Mouse (Mus musculus): ENCODE data around the gene Atxn1. TPM values are rescaled to one million over a fixed set of nuclear protein-coding genes. Genes with fewer than 3 reads are reported as not detected.

Atxn1 gene
- total RNA-seq, 2 experiments from 2014 or later = 145 to 169 TPM

DNA sequence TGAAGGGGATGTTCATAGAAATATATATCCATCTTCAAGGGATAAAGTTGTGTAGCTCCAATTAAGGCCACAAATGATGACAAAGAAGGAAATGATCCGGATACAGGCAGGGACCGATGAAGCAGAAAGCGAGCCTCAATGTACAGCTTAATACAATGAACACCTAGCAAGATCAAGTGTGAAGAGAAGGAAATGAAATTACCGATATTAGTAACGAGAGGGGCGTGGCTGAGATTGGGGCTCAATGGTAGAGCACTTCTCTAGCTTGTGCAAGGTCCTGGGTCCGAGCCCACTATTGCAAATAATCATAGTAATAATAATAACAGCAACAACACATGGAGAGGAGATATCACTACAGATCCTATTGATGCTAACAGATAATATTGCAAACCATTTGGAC lies 54.5 kb downstream of the Atxn1 start:
- no peak for DNase-seq (ENCODE audit: low spot score in 2 of 2)
- intact Hi-C loops (cut with DNase I) = no loop called here

DNA sequence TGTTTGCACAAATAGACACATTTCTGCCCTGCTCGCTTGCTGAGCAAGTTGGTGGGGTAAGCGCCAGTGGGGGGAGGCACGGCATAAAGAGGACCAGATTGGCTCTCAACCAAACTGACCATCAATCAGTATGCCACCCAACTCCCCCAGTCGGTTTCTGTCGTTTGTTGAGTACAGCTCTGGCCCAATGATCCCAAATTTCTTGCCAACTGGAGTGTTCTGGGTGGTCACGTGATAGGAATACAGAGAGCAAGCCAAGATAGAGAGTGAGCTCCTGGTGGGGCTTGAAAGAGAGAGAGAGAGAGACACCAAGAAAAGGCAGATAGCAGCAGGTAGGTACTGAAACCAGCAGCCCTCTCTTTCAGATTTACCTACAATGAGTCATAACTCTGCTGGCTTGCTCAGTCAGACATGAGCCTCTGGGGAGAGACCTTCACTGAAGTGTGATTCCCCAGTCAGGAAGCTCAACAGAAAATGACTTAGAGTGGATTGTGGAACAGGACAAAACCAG lies 57.6 kb downstream of the Atxn1 start:
- peak in 1 of 2 experiments; percentile 59 for DNase-seq (ENCODE audit: low spot score in 2 of 2)
- intact Hi-C loops (cut with DNase I) = no loop called here

DNA sequence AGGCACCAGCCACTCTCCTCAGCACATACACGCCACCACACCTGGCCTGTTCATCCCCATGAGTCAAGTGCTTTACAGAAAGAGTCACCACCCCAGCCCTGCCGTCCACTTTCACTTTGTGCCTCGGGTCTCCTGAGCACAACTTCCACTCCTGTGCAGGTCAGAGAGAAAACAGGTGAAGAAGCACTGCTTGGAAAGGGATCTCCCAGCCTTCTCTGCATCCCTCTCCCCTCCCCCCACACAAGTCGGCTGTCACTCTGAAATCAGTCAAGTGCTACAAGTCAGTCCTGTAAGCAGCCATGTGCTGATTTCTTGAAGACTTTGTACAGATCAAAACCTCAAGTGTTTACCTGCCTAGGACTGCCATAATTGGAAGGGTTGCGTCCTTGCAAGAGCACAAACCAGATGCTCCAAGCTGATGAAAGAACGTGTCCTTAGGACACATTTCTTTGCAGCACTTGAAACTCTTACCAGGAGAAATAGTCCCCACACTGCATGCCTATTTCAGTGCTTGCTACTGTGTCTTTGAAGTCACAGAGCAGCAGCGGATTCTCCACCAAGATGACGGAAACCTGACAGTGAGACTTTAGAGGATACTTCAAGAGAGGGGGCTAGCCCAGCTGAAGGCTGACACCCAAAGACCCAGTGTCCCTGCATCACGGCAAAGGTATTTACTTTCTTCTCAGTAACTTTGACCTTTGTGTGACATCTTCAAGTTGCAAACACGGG lies 58.2 kb downstream of the Atxn1 start:
- intact Hi-C loops (cut with DNase I) = no loop called here
- no peak for DNase-seq (ENCODE audit: low spot score in 2 of 2)

DNA sequence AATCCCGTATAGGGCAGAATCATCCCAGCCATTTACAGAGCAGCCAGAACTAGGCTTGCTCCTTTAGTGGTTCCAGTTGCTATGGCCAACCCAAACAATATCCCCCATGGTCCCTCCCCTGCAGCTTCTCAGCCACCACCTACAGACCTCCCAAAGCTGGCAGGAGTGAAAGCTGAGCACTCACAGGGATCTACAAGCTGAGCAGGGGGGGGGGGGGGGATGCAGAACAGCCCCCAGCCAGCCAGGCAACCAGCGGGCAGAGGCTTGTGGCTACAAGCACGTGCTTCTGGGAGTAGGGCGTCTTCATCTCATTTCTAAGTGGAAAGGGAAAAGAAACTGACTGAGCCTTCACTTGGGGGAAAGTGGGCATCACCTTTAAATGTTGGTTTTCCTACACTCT lies 59.9 kb downstream of the Atxn1 start:
- DNase-seq (ENCODE audit: low spot score in 2 of 2) = no peak
- intact Hi-C loops (cut with DNase I) = no loop called here

DNA sequence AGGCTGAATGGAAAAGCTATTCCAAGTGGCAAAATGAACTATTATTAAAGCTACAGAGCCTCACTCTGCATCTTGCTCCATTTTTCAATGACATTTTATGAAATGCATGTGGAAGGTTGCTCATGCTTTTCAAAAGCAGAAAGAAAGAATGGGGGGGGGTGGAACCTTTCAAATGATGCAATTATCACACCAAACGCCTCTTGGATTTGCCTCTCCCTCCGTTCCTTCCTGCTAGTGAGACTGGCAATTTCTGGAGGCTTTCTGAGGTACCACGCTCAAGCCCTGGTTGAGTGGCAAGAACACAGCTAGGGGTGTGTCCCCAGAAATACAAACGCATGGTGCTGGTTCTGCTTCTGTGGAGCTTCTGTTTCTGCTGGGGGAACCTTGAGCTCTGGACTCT lies 60.4 kb downstream of the Atxn1 start:
- no peak for DNase-seq (ENCODE audit: low spot score in 2 of 2)
- intact Hi-C loops (cut with DNase I) = no loop called here

DNA sequence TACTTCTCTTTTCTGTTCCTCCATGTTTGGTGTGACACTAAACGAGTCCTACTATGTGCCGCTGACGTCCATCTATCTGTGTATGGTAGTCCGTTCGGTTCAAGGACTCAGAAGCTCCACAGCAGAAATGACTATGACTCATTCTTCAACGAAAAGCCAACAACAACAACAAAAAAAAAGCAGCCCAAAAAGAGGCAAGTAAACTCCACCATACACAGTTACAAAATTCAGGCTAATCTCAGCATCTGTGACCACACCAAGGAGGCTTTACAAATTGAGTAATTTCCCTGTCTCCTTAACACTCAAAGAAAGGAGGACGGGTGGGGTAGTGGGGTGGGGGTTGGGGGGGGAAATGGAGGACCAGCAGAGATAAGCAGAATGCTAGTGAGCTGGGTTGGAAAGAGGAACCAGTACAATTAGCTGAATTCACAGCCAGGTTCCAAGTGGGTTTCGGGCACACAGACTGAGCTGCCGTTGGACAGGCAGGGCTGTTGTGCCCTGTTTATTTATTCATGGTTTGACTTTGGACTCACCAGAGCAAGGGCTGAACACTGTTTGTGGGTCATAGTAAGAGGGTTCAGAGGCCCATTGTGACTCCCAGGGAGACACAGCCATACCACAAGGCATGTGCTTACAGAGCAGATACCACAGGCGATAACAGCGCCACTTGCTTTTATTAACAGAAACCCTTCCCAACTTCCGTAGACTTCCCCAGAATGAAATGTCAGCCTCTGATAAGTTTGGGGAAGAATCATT lies 61.1 kb downstream of the Atxn1 start:
- intact Hi-C loops (cut with DNase I) = no loop called here

DNA sequence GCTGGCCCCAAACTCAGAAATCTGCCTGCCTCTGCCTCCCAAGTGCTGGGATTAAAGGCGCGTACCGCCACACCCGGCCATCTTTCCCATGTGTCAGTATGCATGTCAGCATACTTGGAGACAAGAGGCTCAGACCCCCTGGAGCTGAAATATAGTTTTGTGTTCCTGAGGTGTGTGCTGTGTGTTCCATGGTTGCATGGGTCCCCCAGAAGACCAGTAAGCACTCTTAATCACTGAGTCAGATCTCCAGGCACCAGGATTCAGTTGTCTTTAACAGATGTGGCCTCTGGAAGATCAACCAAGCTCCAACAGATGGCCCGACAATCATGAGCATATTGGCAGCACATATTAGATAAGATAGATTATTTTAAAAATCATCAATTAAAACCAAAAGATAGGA lies 62.4 kb downstream of the Atxn1 start:
- intact Hi-C loops (cut with DNase I) = no loop called here
- DNase-seq (ENCODE audit: low spot score in 2 of 2) = no peak

More for the DNA sequence above, 61.1 kb downstream of the Atxn1 start:
- DNase-seq (ENCODE audit: low spot score in 2 of 2) = no peak

DNA sequence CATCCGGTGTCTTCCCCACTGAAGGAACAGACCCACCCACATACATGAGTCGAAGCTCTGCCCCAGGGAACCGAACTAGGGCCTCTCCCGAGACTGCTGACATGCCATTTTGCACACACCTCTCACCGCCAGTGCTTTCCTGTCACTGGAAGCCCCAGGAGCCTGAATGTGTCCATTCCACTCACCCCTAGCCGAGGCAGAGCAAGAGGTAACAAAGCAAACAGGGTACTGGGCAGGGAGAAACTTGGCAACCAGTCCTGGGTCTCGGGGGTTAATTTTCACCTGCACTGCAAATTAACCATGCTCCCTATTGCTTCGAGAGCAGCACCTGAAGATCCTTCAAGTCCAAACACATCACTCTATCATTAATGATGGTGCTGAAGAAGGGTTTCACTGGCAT lies 64.0 kb downstream of the Atxn1 start:
- intact Hi-C loops (cut with DNase I) = no loop called here
- no peak for DNase-seq (ENCODE audit: low spot score in 2 of 2)

DNA sequence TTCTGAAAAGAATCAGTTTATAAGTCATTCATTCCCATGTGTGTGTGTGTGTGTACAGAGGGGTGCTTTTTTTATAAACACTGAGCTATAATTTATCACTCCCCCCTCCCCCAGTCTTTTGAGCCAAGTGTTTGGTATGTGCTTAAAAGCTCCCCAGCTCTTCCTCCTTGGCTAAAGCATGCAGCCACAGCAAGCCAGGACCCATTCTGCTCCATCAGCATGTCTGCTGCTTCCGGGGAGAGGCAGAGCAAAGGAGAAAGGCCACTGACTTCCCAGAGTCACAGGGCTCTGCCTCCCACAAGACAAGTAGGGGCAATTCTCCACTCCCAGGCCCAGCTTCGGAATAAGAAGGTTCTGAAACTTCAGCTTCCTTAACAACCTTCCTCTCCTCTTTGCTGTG lies 67.2 kb downstream of the Atxn1 start:
- no peak for DNase-seq (ENCODE audit: low spot score in 2 of 2)
- intact Hi-C loops (cut with DNase I) = no loop called here

DNA sequence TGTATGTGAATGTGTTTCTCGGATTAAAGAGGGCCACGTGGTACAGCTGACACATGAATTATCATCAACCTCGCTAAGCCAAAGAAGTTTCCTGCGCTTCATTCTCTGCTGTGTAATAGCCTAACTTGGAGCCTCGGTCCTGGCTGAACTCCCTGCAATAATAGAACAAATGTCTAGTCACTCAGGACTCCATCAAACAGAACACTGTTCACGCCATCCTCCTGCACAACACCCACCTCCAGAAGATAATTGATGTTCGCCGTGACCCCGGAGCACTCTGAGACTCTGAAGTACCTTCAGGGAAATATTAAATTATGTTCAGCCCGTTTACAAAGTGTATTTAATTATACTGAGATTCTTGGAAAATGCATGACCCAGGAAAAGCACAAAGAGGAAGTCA lies 70.0 kb downstream of the Atxn1 start:
- no peak for DNase-seq (ENCODE audit: low spot score in 2 of 2)
- intact Hi-C loops (cut with DNase I) = no loop called here

DNA sequence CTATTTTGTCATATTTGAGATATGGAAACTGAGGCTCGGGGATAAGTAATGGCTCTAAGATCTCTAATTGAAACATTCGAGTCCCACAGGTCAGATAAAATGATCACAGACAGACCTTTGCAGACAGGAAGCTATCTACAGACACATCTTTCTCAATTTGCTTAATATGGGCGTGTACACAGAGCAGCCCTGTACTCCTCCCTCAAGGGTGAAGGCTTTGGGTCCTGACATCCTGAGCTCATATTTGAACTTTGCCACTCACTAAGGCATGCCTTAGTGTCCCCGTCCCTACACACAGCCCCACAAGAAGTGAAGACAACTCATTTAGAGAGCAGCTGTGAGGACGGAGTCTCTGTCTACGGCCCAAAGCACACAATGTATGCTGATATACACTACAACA lies 70.6 kb downstream of the Atxn1 start:
- no peak for DNase-seq (ENCODE audit: low spot score in 2 of 2)
- intact Hi-C loops (cut with DNase I) = no loop called here

DNA sequence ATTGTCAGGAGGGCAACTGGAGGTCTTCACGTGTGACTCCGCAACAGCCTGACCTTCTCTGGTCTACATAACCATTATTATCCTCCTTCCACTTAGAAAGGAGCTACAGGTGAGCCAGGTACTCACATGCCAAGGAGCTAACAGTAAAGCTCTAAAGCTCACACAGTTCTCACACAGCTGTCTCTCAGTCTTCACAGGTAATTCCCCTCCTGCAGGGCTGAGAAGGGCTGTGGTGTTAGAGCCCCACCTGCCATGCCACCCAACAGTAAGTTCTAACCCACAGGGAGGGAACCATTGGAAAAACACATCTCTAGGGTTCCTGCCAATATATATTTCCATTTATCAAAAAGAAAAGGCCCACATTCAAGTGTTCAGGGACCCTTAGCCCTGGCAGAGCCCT lies 73.7 kb downstream of the Atxn1 start:
- no peak for DNase-seq (ENCODE audit: low spot score in 2 of 2)
- intact Hi-C loops (cut with DNase I) = no loop called here

DNA sequence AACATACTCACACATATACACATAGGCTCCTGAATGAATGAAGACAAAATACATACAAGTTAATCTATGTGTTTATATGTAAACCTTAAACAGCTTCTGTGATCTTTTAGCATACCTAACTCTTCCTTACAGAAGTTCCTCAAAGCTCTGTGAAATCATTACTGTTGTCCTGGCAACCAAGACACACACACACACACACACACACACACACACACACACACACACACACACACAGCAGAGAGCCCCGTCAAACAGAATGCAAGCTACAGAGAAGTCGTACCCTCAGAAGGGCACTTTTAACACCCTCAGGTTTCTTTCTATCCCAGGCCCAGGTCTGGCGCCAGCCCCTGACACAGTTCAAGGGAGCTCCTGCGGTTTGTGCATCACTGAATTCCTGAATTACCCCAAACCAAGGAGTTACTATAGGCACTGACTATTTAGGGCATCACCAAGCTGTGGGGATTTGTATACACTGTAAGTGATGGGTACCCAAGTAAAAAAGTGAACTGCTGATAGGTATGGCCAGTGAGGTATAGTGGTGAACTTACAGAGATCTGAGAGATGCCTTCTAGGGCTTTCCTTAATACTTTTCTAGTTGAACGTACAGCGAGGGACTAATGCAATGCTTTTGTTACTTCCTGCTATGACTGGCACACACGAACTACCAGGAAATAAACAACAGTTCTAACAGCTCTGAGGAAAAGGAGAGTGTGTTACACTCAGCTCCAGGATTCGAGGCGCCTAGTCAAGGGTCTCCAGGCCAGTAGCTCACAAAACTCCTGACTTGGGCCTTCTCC lies 75.7 kb downstream of the Atxn1 start:
- DNase-seq (ENCODE audit: low spot score in 2 of 2) = no peak
- intact Hi-C loops (cut with DNase I) = no loop called here

DNA sequence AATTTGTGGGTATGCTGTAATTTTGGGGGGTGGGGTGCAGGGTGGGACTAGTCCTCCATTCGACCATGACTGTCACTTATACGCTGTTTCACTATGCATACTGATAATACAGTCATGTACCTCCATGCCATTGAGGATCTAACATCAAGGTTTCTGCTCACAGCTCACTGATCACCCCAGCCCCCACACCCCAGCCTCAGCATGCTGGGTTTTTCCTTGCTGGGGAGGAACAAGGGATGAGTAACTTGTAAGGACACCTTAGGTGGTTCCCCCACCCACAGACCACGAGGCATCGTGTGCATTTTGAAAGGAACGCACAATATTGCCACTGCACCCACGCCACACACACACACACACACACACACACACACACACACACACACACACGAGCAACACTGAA lies 79.9 kb downstream of the Atxn1 start:
- intact Hi-C loops (cut with DNase I) = no loop called here
- peak in 1 of 2 experiments; percentile 46 for DNase-seq (ENCODE audit: low spot score in 2 of 2)

DNA sequence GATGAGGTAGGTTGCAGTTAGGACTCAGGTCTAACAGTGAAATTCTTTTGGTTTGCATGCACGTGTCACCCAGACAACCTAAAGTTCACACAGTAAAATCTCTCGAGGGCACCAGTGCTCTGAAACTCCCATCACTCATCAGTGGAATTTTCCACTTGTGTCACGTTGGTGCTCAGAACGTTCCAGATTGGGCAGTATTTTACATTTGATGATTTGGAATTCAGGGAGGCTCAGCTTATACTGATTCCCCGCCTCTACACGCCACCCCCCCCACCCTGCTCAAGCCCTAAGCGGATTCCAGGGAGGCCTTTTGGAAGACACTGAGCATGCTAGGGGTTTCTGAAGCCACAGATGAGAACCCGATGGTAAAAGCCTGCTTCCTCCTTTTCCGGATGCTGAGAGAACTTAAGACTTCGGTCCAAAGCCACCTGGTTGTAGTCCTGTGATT lies 81.0 kb downstream of the Atxn1 start:
- no peak for DNase-seq (ENCODE audit: low spot score in 2 of 2)
- intact Hi-C loops (cut with DNase I) = no loop called here

DNA sequence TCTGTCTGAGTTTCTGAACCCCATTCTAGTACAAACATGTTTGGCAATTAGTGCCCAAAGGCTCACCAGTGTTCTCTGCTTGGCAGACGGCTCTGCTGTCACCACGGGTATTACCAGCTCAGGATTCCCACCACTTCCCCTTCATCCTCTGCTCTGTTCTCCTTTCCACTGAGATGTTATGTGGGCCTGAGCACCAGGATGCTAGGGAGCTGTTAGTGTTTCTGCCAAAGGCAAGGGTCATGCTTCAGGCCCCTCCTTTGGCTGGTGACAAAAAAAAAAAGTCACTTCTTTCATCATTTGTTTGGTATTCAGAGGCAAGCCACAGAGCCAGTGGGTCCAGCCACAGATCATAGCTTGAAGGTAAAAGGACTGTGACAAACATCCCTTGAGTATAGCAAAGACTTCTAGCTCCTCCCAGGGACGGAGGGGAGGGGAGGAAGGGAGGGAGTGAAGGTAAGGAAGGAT lies 81.8 kb downstream of the Atxn1 start:
- DNase-seq (ENCODE audit: low spot score in 2 of 2) = no peak
- intact Hi-C loops (cut with DNase I) = no loop called here

DNA sequence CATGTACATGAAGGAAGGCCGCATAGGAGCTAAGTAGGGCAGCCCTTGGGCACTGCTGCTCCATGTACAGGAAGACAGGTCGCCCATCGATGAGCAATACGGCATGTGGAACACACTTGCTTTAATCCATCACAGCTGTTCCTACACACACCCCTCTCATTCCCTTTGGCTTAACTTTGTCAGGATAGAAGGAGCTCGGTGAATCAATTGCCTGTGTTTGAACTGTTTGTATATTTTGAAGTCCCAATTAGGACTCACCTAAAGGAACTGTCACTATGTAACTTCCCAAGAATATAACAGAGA lies 84.3 kb downstream of the Atxn1 start:
- intact Hi-C loops (cut with DNase I) = no loop called here
- no peak for DNase-seq (ENCODE audit: low spot score in 2 of 2)

DNA sequence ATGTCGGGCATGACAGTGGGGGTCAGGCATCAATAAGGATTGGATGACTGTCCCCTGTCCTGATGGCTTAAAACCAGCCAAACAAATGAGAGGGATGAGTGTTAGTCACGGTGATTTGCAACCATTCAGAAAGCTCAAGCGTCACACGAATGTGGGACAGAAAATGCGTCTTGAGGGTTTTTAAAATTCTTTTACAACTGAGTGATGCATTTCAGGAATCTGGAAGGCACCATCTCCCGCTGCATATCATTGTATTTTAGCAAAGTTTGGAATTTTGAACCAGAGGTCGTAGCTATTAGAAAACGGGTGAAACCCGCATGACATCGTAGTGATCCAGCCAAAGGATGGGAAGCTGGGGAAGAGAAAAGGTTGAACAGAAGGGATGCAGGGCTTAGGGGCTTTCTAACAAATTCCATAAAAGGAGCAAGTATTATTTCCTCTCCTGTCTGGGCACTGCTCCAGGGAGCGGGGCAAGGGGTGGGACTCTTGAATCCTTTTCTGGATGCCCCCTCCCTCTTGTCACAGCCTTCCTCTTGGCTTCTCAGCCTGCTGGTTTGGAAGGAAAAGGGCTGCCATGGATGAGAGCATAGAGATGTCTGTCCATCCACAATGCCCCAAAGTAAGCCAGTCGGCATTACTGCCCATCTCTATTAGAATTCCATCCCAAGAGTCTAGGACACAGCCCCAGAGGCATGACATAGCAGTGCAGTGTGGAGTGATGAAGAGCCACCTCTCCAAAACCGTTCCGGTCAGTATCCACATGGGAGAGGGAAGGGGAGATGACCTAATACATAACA lies 84.9 kb downstream of the Atxn1 start:
- intact Hi-C loops (cut with DNase I) = no loop called here
- no peak for DNase-seq (ENCODE audit: low spot score in 2 of 2)

DNA sequence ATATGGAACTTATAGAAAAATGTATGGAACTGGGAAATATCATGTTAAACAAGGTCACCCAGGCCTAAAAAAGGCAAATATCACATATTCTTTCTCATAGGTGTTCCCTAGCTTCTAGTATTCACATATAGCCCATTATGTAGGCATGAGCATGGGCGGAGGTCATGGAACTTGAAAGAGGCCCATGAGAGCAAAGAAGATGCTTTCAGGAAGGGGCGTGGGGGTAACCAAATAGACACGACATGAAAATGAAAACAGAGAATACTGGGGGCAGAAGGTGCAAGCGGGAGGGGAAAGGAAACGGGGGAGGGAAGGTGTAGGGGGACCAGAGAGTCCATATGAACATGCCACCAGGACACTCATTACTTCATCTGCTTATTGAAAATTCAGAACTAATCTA lies 87.9 kb downstream of the Atxn1 start:
- DNase-seq (ENCODE audit: low spot score in 2 of 2) = no peak
- intact Hi-C loops (cut with DNase I) = no loop called here

DNA sequence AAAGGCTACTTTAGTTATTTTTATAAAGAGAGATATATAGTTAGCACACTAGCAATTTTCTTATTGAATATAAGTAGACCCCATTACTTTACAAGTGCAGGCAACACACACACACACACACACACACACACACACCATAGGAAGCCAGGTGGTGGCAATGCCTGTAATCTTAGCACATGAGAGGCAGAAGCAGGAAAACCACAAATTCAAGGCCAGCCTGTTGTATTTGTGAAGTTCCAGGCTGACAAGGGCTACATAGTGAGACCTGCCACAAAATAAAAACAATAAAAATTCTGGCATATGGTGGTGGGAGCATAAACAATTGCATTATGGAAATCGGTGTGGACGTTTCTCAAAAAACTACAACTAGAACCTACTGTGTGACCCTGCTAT lies 88.4 kb downstream of the Atxn1 start:
- DNase-seq (ENCODE audit: low spot score in 2 of 2) = no peak
- intact Hi-C loops (cut with DNase I) = no loop called here
